Mouse (Mus musculus) CH12.LX (cell line): ENCODE measurements around the gene Gm17364. TPM values are rescaled to one million over a fixed set of nuclear protein-coding genes. Genes with fewer than 3 reads are reported as not detected.

Experiments
- DNase-seq: peaks from one replicate; pipeline ENCODE4 v3.0.0-alpha.2; 2013; ENCODE audit errors: extremely low read depth
- H3K27ac ChIP-seq: 2 replicates; pipeline ENCODE4 v1.5.1; 2012; ENCODE audit warnings: low read depth, mild to moderate bottlenecking, control low read depth, moderate library complexity; ENCODE audit not compliant: insufficient read depth
- H3K27me3 ChIP-seq: replicated peaks from 2 replicates; pipeline ENCODE3; 2012; ENCODE audit warnings: inconsistent platforms
- H3K36me3 ChIP-seq, 2 experiments: replicated peaks in 1 of 2; 2 replicates each; pipeline versions ENCODE3 to v1.6.1; 2012; ENCODE audit warnings: inconsistent platforms in 1 of 2, low read length in 1 of 2, mild to moderate bottlenecking in 1 of 2, mixed read lengths in 1 of 2, moderate library complexity in 1 of 2; ENCODE audit not compliant: control insufficient read depth in 1 of 2, insufficient read depth in 1 of 2
- H3K4me1 ChIP-seq, 2 experiments: 2 replicates each; pipeline ENCODE4 v1.6.1; 2012; ENCODE audit warnings: inconsistent platforms in 1 of 2, moderate library complexity in 1 of 2; ENCODE audit not compliant: insufficient read depth in 2 of 2, control insufficient read depth in 1 of 2
- H3K4me2 ChIP-seq: 2 replicates; pipeline ENCODE4 v1.6.1; 2012; ENCODE audit warnings: low read depth, mild to moderate bottlenecking, control low read depth; ENCODE audit not compliant: poor library complexity, insufficient read depth, severe bottlenecking
- H3K4me3 ChIP-seq, 3 experiments: fragments of 150-350 bp in 1 of 3; sonication (generic) in 1 of 3; replicated peaks in 1 of 3; 2 replicates each; pipeline versions ENCODE3 to v1.5.1; 2011 to 2012; ENCODE audit warnings: low read depth in 2 of 3, low read length in 2 of 3, mild to moderate bottlenecking in 2 of 3, moderate library complexity in 2 of 3, control low read depth in 1 of 3, improper control_type of control experiment in 1 of 3, inconsistent platforms in 1 of 3, mixed read lengths in 1 of 3; ENCODE audit not compliant: poor library complexity in 1 of 3
- H3K79me2 ChIP-seq: replicated peaks from 2 replicates; pipeline ENCODE4 v1.6.1; 2012; ENCODE audit warnings: mild to moderate bottlenecking, moderate library complexity; ENCODE audit not compliant: control insufficient read depth, poor library complexity, insufficient read depth, severe bottlenecking; ENCODE audit errors: extremely low read depth
- H3K9ac ChIP-seq: 2 replicates; pipeline ENCODE4 v1.6.1; 2012; ENCODE audit warnings: low read depth, mild to moderate bottlenecking, control low read depth, moderate library complexity; ENCODE audit not compliant: insufficient read depth
- H3K9me3 ChIP-seq: replicated peaks from 2 replicates; pipeline ENCODE3; 2012; ENCODE audit warnings: low read length, inconsistent platforms, mixed read lengths
- BHLHE40 ChIP-seq: IDR thresholded peaks from 2 replicates; pipeline ENCODE4 v1.6.1; 2011; ENCODE audit warnings: mild to moderate bottlenecking, low read depth, low read length, improper control_type of control experiment
- CHD1 ChIP-seq: IDR thresholded peaks from 2 replicates; pipeline ENCODE4 v1.6.1; 2012; ENCODE audit warnings: low read depth, low read length, improper control_type of control experiment, inconsistent platforms
- EP300 ChIP-seq: IDR thresholded peaks from 2 replicates; pipeline ENCODE4 v1.6.1; 2011; ENCODE audit warnings: low read length, improper control_type of control experiment
- ETS1 ChIP-seq: conservative IDR thresholded peaks from 2 replicates; pipeline ENCODE4 v1.6.1; 2012; ENCODE audit warnings: low read depth, mild to moderate bottlenecking, inconsistent platforms, low read length, improper control_type of control experiment, moderate library complexity
- GABPA ChIP-seq: IDR thresholded peaks from 2 replicates; pipeline ENCODE4 v1.6.1; 2012; ENCODE audit warnings: low read depth, low read length, improper control_type of control experiment, inconsistent platforms; ENCODE audit not compliant: insufficient replicate concordance
- JUN ChIP-seq: IDR thresholded peaks from 2 replicates; pipeline ENCODE4 v1.6.1; 2011; ENCODE audit warnings: low read depth, mild to moderate bottlenecking, low read length, improper control_type of control experiment, moderate library complexity; ENCODE audit not compliant: insufficient read depth
- JUND ChIP-seq: conservative IDR thresholded peaks from 2 replicates; pipeline ENCODE4 v1.6.1; 2011; ENCODE audit warnings: low read depth, low read length, improper control_type of control experiment
- MAFK ChIP-seq: IDR thresholded peaks from 2 replicates; pipeline ENCODE4 v1.6.1; 2011; ENCODE audit warnings: low read length, improper control_type of control experiment; ENCODE audit not compliant: insufficient replicate concordance
- MAX ChIP-seq: IDR thresholded peaks from 2 replicates; pipeline ENCODE4 v1.6.1; 2011; ENCODE audit warnings: low read length, improper control_type of control experiment
- MAZ ChIP-seq: IDR thresholded peaks from 2 replicates; pipeline ENCODE4 v1.6.1; 2012; ENCODE audit warnings: low read depth, mild to moderate bottlenecking, inconsistent platforms, low read length, improper control_type of control experiment, moderate library complexity
- MXI1 ChIP-seq: IDR thresholded peaks from 2 replicates; pipeline ENCODE4 v1.6.1; 2011; ENCODE audit warnings: mild to moderate bottlenecking, low read depth, low read length, improper control_type of control experiment
- MYC ChIP-seq: IDR thresholded peaks from 2 replicates; pipeline ENCODE4 v1.6.1; 2011; ENCODE audit warnings: low read depth, mild to moderate bottlenecking, improper control_type of control experiment, low read length
- PAX5 ChIP-seq: IDR thresholded peaks from 2 replicates; pipeline ENCODE4 v1.6.1; 2012; ENCODE audit warnings: low read length, inconsistent platforms, mixed read lengths
- POLR2A ChIP-seq: IDR thresholded peaks from 2 replicates; pipeline ENCODE4 v1.6.1; 2011; ENCODE audit warnings: low read depth, mild to moderate bottlenecking, improper control_type of control experiment, low read length
- POLR2AphosphoS2 ChIP-seq: IDR thresholded peaks from 2 replicates; pipeline ENCODE4 v1.6.1; 2011; ENCODE audit warnings: low read depth, low read length, improper control_type of control experiment
- RAD21 ChIP-seq: IDR thresholded peaks from 2 replicates; pipeline ENCODE4 v1.6.1; 2011; ENCODE audit warnings: low read depth, mild to moderate bottlenecking, low read length, improper control_type of control experiment, moderate library complexity
- RCOR1 ChIP-seq: conservative IDR thresholded peaks from 2 replicates; pipeline ENCODE4 v1.6.1; 2012; ENCODE audit warnings: low read depth, mild to moderate bottlenecking, inconsistent platforms, low read length, improper control_type of control experiment
- SMC3 ChIP-seq: IDR thresholded peaks from 2 replicates; pipeline ENCODE4 v1.6.1; 2011; ENCODE audit warnings: low read depth, low read length, improper control_type of control experiment
- TCF12 ChIP-seq: IDR thresholded peaks from 2 replicates; pipeline ENCODE4 v1.6.1; 2014; ENCODE audit warnings: low read depth, mild to moderate bottlenecking, inconsistent platforms, low read length, improper control_type of control experiment
- UBTF ChIP-seq: IDR thresholded peaks from 2 replicates; pipeline ENCODE4 v1.6.1; 2012; ENCODE audit warnings: low read depth, mild to moderate bottlenecking, inconsistent platforms, low read length, improper control_type of control experiment, moderate library complexity
- USF1 ChIP-seq: IDR thresholded peaks from 2 replicates; pipeline ENCODE4 v1.6.1; 2014; ENCODE audit warnings: low read depth, mild to moderate bottlenecking, inconsistent platforms, low read length, improper control_type of control experiment
- ZKSCAN1 ChIP-seq: IDR thresholded peaks from 2 replicates; pipeline ENCODE4 v1.6.1; 2012; ENCODE audit warnings: low read depth, inconsistent platforms, low read length, improper control_type of control experiment, borderline replicate concordance
- ZNF384 ChIP-seq: IDR thresholded peaks from 2 replicates; pipeline ENCODE4 v1.6.1; 2012; ENCODE audit warnings: low read depth, low read length, improper control_type of control experiment, inconsistent platforms
- dilution Hi-C: fragments of 300-500 bp; cut with MboI; formaldehyde crosslinking; loops from 2 replicates; pipeline ENCODE4 v1.14.3; 2020; ENCODE audit warnings: low sequenced_read_pairs; ENCODE audit not compliant: extremely low pct_unique_long_range_greater_than_20kb, extremely low pct_ligation_motif_present
- in situ Hi-C: fragments of 300-500 bp; cut with MboI; formaldehyde crosslinking; loops from 3 replicates; pipeline ENCODE4 v1.14.3; 2019; ENCODE audit warnings: low sequenced_read_pairs, low pct_ligation_motif_present, low pct_unique_long_range_greater_than_20kb, mixed read lengths
- polyA plus RNA-seq: library from polyadenylated mRNA; unstranded; fragments of >175 nt; gene quantifications from 2 replicates; pipeline ENCODE4 v1.2.1, GENCODE M21; 2012; ENCODE audit warnings: low read depth; ENCODE audit not compliant: insufficient read length
- total RNA-seq, 2 experiments: library from RNA; depleted of rRNA; stranded (reverse); fragments of 300-350 nt in 1 of 2; fragments of >200 nt in 1 of 2; gene quantifications; 2 replicates each; pipeline ENCODE4 v1.2.3; 2012 to 2014

Gene Gm17364
- total and polyA plus RNA-seq, 3 experiments = 17.3 TPM; not detected in 2

- peak; percentile 96 for TF ChIP-seq MAZ
- TF ChIP-seq JUN = no peak
- no peak for TF ChIP-seq RCOR1
- TF ChIP-seq RAD21 = no peak
- TF ChIP-seq PAX5 = no peak
- TF ChIP-seq ZNF384 = no peak
- no peak for TF ChIP-seq MYC
- TF ChIP-seq UBTF = peak; percentile 89
- TF ChIP-seq SMC3 = no peak
- peak; percentile 60; the same call in 1 of the 2 replicates for TF ChIP-seq GABPA
- no peak for TF ChIP-seq EP300
- TF ChIP-seq TCF12 = peak; percentile 72
- no peak for TF ChIP-seq USF1
- peak; percentile 71 for TF ChIP-seq MXI1
Measured at GRCm38 (mm10) chr13:41249538-41250317, 24.0 kb downstream of the Gm17364 start, which contains the start of gene Smim13 (continued).

- peaks cover 0 to 12% of the 10 kb centered on the region in 2 experiments for H3K36me3 ChIP-seq
- H3K79me2 ChIP-seq = no peaks in the 10 kb centered on the region; the same call in none of the 2 replicates
- peak overlapping the region; percentile 64 to 78 (median 68) for H3K4me3 ChIP-seq
- in situ Hi-C loops = loop anchor here (25.0 kb wide), 1 partner anchor 237 kb away; the partner anchor contains the start of genes Pak1ip1 and Tmem14c
- TF ChIP-seq ZKSCAN1 = no peak
- no peak for TF ChIP-seq MAX
- no peak for TF ChIP-seq MAFK
- peak; percentile 48; the same call in 1 of the 2 replicates for TF ChIP-seq JUND
- TF ChIP-seq BHLHE40 = 0 out of 2 replicates have a peak, but pooled peaks have one; percentile 30
- TF ChIP-seq JUN = no peak
- no peak for TF ChIP-seq GABPA
- TF ChIP-seq SMC3 = no peak
- TF ChIP-seq POLR2AphosphoS2 = no peak
- no peak for TF ChIP-seq USF1
- TF ChIP-seq EP300 = peak; percentile 51; the same call in 1 of the 2 replicates
- no peak for TF ChIP-seq CHD1
- TF ChIP-seq ETS1 = peak; percentile 36; the same call in 1 of the 2 replicates
- no peak for TF ChIP-seq POLR2A
- TF ChIP-seq PAX5 = no peak
- TF ChIP-seq MXI1 = no peak; the same call in 1 of the 2 replicates
- TF ChIP-seq TCF12 = no peak
- H3K9me3 ChIP-seq = no peaks in the 10 kb centered on the region
- dilution Hi-C loops = no loop called here
- H3K4me1 ChIP-seq = peaks cover 3 to 29% of the 10 kb centered on the region in 2 experiments; a peak in 3 of 4 replicates
- peak overlapping the region; percentile 55 for H3K9ac ChIP-seq
- no peaks in the 10 kb centered on the region for H3K27me3 ChIP-seq
- DNase-seq = peak; percentile 79
- H3K27ac ChIP-seq = no peak overlapping the region
- peak overlapping the region; percentile 83 for H3K4me2 ChIP-seq
Measured at GRCm38 (mm10) chr13:41248751-41249520, 24.8 kb downstream of the Gm17364 start.
